Mouse (Mus musculus): Measurements from ENCODE around the gene Kcns1. TPM values are rescaled to one million over a fixed set of nuclear protein-coding genes. Genes with fewer than 3 reads are reported as not detected.

The Kcns1 gene
- total and polyA plus RNA-seq, 3 experiments: 0.11 to 0.34 TPM; not detected in 1

DNA sequence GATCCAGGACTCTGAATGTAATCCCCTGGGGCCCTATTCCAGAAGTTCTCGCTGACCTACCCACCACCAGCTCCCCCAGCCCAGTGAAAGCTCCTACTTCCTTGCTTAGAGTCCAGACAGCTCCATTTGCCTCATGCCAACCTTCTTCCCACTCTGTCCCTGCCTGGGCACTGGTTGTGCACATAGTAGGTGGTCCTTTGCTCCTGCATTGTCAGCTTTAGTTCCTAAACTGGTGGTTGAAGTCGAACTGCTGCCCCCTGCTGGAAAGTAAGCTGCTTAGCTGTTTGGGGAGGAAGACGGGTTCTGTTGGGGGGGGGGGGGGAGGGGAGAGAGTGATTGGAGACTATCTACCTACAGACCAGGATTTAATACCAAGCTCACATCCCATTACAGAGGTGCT lies 9.2 kb upstream of the Kcns1 start:
- Histone ChIP-seq H3K36me3 (replicated peaks in 1 of 2; ENCODE audit: control insufficient read depth in 1 of 2, insufficient read depth in 1 of 2, low read length in 1 of 2) (no peaks in the 10 kb centered on the region), H3K4me3 (replicated peaks in 1 of 3; ENCODE audit: low read depth in 2 of 3, low read length in 2 of 3, poor library complexity in 1 of 3) (no peak overlapping the region), H3K4me1 (ENCODE audit: control insufficient read depth in 1 of 2, insufficient read depth in 2 of 2) (peaks cover 4 to 23% of the 10 kb centered on the region in 2 experiments; a peak in 2 of 4 replicates), H3K4me2 (ENCODE audit: insufficient read depth, low read depth, poor library complexity, severe bottlenecking) (no peak overlapping the region), H3K27me3 (replicated peaks) (no peaks in the 10 kb centered on the region), H3K9me3 (replicated peaks; ENCODE audit: low read length) (no peaks in the 10 kb centered on the region), H3K27ac (ENCODE audit: insufficient read depth, low read depth) (no peak overlapping the region), H3K9ac (ENCODE audit: insufficient read depth, low read depth) (no peak overlapping the region), H3K79me2 (replicated peaks; ENCODE audit: control insufficient read depth, extremely low read depth, insufficient read depth, poor library complexity, severe bottlenecking) (no peaks in the 10 kb centered on the region)
- TF ChIP-seq CTCF (conservative IDR thresholded peaks at IDR 0.05 in 1 of 2, IDR thresholded peaks at IDR 0.05 in 1 of 2; ENCODE audit: low read depth in 2 of 2, low read length in 2 of 2) (peak in 1 of 2 experiments; percentile 72; a peak in 2 of 4 replicates), CHD2 (IDR thresholded peaks at IDR 0.05; ENCODE audit: low read length) (0 out of 2 replicates have a peak, but pooled peaks have one; percentile 13), CHD1 (IDR thresholded peaks at IDR 0.05; ENCODE audit: low read depth, low read length) (no peak), IRF4 (IDR thresholded peaks at IDR 0.05; ENCODE audit: low read depth, low read length) (no peak), ZKSCAN1 (IDR thresholded peaks at IDR 0.05; ENCODE audit: borderline replicate concordance, low read depth, low read length) (peak; percentile 99), MAFK (IDR thresholded peaks at IDR 0.05; ENCODE audit: insufficient replicate concordance, low read length) (peak; percentile 52; the same call in 1 of the 2 replicates), SMC3 (IDR thresholded peaks at IDR 0.05; ENCODE audit: low read depth, low read length) (peak; percentile 70), E2F4 (IDR thresholded peaks at IDR 0.05; ENCODE audit: insufficient replicate concordance, low read depth, low read length) (no peak), UBTF (IDR thresholded peaks at IDR 0.05; ENCODE audit: low read depth, low read length) (no peak), MYC (IDR thresholded peaks at IDR 0.05; ENCODE audit: low read depth, low read length) (no peak), ELF1 (IDR thresholded peaks at IDR 0.05; ENCODE audit: low read depth, low read length) (peak; percentile 28; the same call in 1 of the 2 replicates), RAD21 (IDR thresholded peaks at IDR 0.05; ENCODE audit: low read depth, low read length) (peak; percentile 42)
- dilution Hi-C loops (cut with MboI; ENCODE audit: extremely low pct_ligation_motif_present, extremely low pct_unique_long_range_greater_than_20kb, low sequenced_read_pairs): no loop called here
- DNase-seq (ENCODE audit: extremely low read depth): peak; percentile 64
- in situ Hi-C loops (cut with MboI; ENCODE audit: low pct_ligation_motif_present, low pct_unique_long_range_greater_than_20kb, low sequenced_read_pairs): no loop called here

DNA sequence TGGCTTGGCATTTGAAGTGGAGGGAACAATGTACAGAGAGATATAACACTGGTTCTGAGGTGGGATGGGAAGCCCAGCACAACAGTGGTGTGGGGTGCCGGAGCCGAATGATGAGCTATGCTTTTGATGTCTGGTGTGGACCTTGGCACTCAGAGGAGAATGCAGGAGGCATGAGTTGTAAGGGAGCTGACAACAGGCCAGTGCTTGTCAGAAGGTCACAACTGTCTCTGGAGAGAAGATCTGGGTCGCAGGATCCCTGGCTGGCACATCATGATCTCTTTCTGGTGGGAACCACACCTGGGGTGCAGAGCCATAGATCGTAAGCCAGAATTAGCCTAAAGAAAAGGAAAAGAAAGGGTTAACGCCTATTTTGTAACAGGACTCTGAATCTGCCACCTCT lies 6.9 kb upstream of the Kcns1 start:
- TF ChIP-seq ZKSCAN1 (IDR thresholded peaks at IDR 0.05; ENCODE audit: borderline replicate concordance, low read depth, low read length): no peak
- no peak for TF ChIP-seq NELFE (IDR thresholded peaks at IDR 0.05; ENCODE audit: low read depth, low read length)
- TF ChIP-seq GABPA (IDR thresholded peaks at IDR 0.05; ENCODE audit: insufficient replicate concordance, low read depth, low read length): no peak
- no peak for TF ChIP-seq SIN3A (IDR thresholded peaks at IDR 0.05; ENCODE audit: low read length)
- no peak for TF ChIP-seq ZC3H11A (IDR thresholded peaks at IDR 0.05; ENCODE audit: low read depth, low read length)
- no peak for TF ChIP-seq JUND (conservative IDR thresholded peaks at IDR 0.05; ENCODE audit: low read depth, low read length)
- TF ChIP-seq TCF12 (IDR thresholded peaks at IDR 0.05; ENCODE audit: low read depth, low read length): no peak
- TF ChIP-seq EP300 (IDR thresholded peaks at IDR 0.05; ENCODE audit: low read length): no peak
- no peak for TF ChIP-seq IRF4 (IDR thresholded peaks at IDR 0.05; ENCODE audit: low read depth, low read length)
- TF ChIP-seq ZMIZ1 (IDR thresholded peaks at IDR 0.05; ENCODE audit: low read depth, low read length): no peak
- no peak for TF ChIP-seq MAZ (IDR thresholded peaks at IDR 0.05; ENCODE audit: low read depth, low read length)
- TF ChIP-seq E2F4 (IDR thresholded peaks at IDR 0.05; ENCODE audit: insufficient replicate concordance, low read depth, low read length): no peak
- TF ChIP-seq CTCF (conservative IDR thresholded peaks at IDR 0.05 in 1 of 2, IDR thresholded peaks at IDR 0.05 in 1 of 2; ENCODE audit: low read depth in 2 of 2, low read length in 2 of 2): no peak
- no peaks in the 10 kb centered on the region for H3K9me3 ChIP-seq (replicated peaks; ENCODE audit: low read length)
- no peak overlapping the region for H3K27ac ChIP-seq (ENCODE audit: insufficient read depth, low read depth)
- dilution Hi-C loops (cut with MboI; ENCODE audit: extremely low pct_ligation_motif_present, extremely low pct_unique_long_range_greater_than_20kb, low sequenced_read_pairs): no loop called here
- H3K4me3 ChIP-seq (replicated peaks in 1 of 3; ENCODE audit: low read depth in 2 of 3, low read length in 2 of 3, poor library complexity in 1 of 3): no peak overlapping the region
- peaks cover 4 to 5% of the 10 kb centered on the region in 2 experiments; a peak in 1 of 4 replicates for H3K4me1 ChIP-seq (ENCODE audit: control insufficient read depth in 1 of 2, insufficient read depth in 2 of 2)
- H3K27me3 ChIP-seq (replicated peaks): no peaks in the 10 kb centered on the region
- in situ Hi-C loops (cut with MboI; ENCODE audit: low pct_ligation_motif_present, low pct_unique_long_range_greater_than_20kb, low sequenced_read_pairs): no loop called here
- no peaks in the 10 kb centered on the region for H3K36me3 ChIP-seq (replicated peaks in 1 of 2; ENCODE audit: control insufficient read depth in 1 of 2, insufficient read depth in 1 of 2, low read length in 1 of 2)
- no peaks in the 10 kb centered on the region for H3K79me2 ChIP-seq (replicated peaks; ENCODE audit: control insufficient read depth, extremely low read depth, insufficient read depth, poor library complexity, severe bottlenecking)
- DNase-seq (ENCODE audit: extremely low read depth): no peak
- H3K9ac ChIP-seq (ENCODE audit: insufficient read depth, low read depth): no peak overlapping the region
- no peak overlapping the region for H3K4me2 ChIP-seq (ENCODE audit: insufficient read depth, low read depth, poor library complexity, severe bottlenecking)
